Comparison of ENCODE assay signal across 15 mouse cellular contexts in genomic region chr2:157607542-157608236, GRCm38 (mm10). TPM values are rescaled to one million over a fixed set of nuclear protein-coding genes. Genes with fewer than 3 reads are reported as not detected.
DNase-seq lines count a peak whose midpoint lies in the region; ATAC-seq and TF ChIP-seq lines count a peak whose summit lies in the region.
"Had no signal": no experiment of that assay in that cellular context is flagged by ENCODE, and none has a peak within 500 bp of the region (broad histone marks: within the 10 kb centered on the region; RNA-seq: fewer than 3 reads in every experiment).

No protein-coding gene starts in this region.

- no peak for TF ChIP-seq CTCF in hindbrain, postnatal 0 days (IDR thresholded peaks at IDR 0.05; ENCODE audit: low read depth)

- H3K9ac ChIP-seq in hindbrain, postnatal 0 days (replicated peaks; ENCODE audit: low read length) = no peak overlapping the region
- H3K9ac ChIP-seq in midbrain, embryonic 11.5 days (ENCODE audit: low read length) = no peak overlapping the region
- no peak overlapping the region for H3K9ac ChIP-seq in hindbrain, embryonic 16.5 days (ENCODE audit: low read depth, low read length)
- H3K9ac ChIP-seq in neural tube, embryonic 14.5 days (replicated peaks; ENCODE audit: low read depth, low read length) = no peak overlapping the region
- H3K9ac ChIP-seq: liver, embryonic 13.5 days had no signal

- no peak for ATAC-seq in hindbrain, postnatal 0 days
- no peak for ATAC-seq in midbrain, embryonic 11.5 days (ENCODE audit: low FRiP score)
- ATAC-seq in hindbrain, embryonic 16.5 days = peak; percentile 28; the same call in 1 of the 2 replicates
- ATAC-seq in neural tube, embryonic 14.5 days (ENCODE audit: low read depth) = peak; percentile 35; the same call in 1 of the 2 replicates
- no peak for ATAC-seq in megakaryocyte-erythroid progenitor cell, adult 5-6 weeks (replicated peaks; ENCODE audit: low FRiP score, low TSS enrichment, poor library complexity, severe bottlenecking)
- ATAC-seq: Patski had no signal

- H3K27me3 ChIP-seq in hindbrain, embryonic 10.5 days (ENCODE audit: insufficient read depth, poor library complexity, severe bottlenecking) = peaks cover 21% of the 10 kb centered on the region
- no peaks in the 10 kb centered on the region for H3K27me3 ChIP-seq in hindbrain, postnatal 0 days (ENCODE audit: insufficient read depth, low read length)
- peaks cover 32% of the 10 kb centered on the region for H3K27me3 ChIP-seq in midbrain, embryonic 10.5 days (ENCODE audit: low read depth, poor library complexity, severe bottlenecking)
- no peaks in the 10 kb centered on the region for H3K27me3 ChIP-seq in midbrain, embryonic 11.5 days (ENCODE audit: control insufficient read depth, insufficient read depth, low read length)
- no peaks in the 10 kb centered on the region for H3K27me3 ChIP-seq in hindbrain, embryonic 16.5 days (replicated peaks; ENCODE audit: control insufficient read depth, insufficient read depth, low read length)
- H3K27me3 ChIP-seq in neural tube, embryonic 14.5 days (ENCODE audit: control insufficient read depth, insufficient read depth, low read length) = no peaks in the 10 kb centered on the region

- peak overlapping the region; percentile 71 for H3K27ac ChIP-seq in hindbrain, embryonic 10.5 days
- no peak overlapping the region for H3K27ac ChIP-seq in hindbrain, postnatal 0 days
- H3K27ac ChIP-seq in midbrain, embryonic 10.5 days (replicated peaks) = peak overlapping the region; percentile 39; the same call in 1 of the 2 replicates
- H3K27ac ChIP-seq in midbrain, embryonic 11.5 days (ENCODE audit: low read depth, low read length) = no peak overlapping the region
- no peak overlapping the region for H3K27ac ChIP-seq in hindbrain, embryonic 16.5 days (ENCODE audit: low read depth, low read length)
- H3K27ac ChIP-seq in neural tube, embryonic 14.5 days (ENCODE audit: low read depth, low read length) = peak overlapping the region; percentile 60; the same call in 1 of the 2 replicates
- H3K27ac ChIP-seq: liver, embryonic 13.5 days had no signal

- H3K36me3 ChIP-seq in hindbrain, embryonic 10.5 days = no peaks in the 10 kb centered on the region
- H3K36me3 ChIP-seq in hindbrain, postnatal 0 days (ENCODE audit: insufficient read depth, low read length) = no peaks in the 10 kb centered on the region
- no peaks in the 10 kb centered on the region for H3K36me3 ChIP-seq in midbrain, embryonic 10.5 days
- no peaks in the 10 kb centered on the region for H3K36me3 ChIP-seq in midbrain, embryonic 11.5 days (ENCODE audit: control insufficient read depth, insufficient read depth, low read length)
- no peaks in the 10 kb centered on the region for H3K36me3 ChIP-seq in hindbrain, embryonic 16.5 days (ENCODE audit: control insufficient read depth, insufficient read depth, low read length)
- H3K36me3 ChIP-seq in neural tube, embryonic 14.5 days (ENCODE audit: control insufficient read depth, insufficient read depth, low read length) = no peaks in the 10 kb centered on the region
- H3K36me3 ChIP-seq: liver, embryonic 13.5 days had no signal

- no peak overlapping the region for H3K4me3 ChIP-seq in hindbrain, embryonic 10.5 days
- no peak overlapping the region for H3K4me3 ChIP-seq in hindbrain, postnatal 0 days (ENCODE audit: low read length)
- no peak overlapping the region for H3K4me3 ChIP-seq in midbrain, embryonic 10.5 days
- no peak overlapping the region for H3K4me3 ChIP-seq in midbrain, embryonic 11.5 days (ENCODE audit: low read depth, low read length)
- no peak overlapping the region for H3K4me3 ChIP-seq in hindbrain, embryonic 16.5 days (ENCODE audit: low read length)
- no peak overlapping the region for H3K4me3 ChIP-seq in neural tube, embryonic 14.5 days (ENCODE audit: low read depth, low read length)
- H3K4me3 ChIP-seq: liver, embryonic 13.5 days had no signal

- DNase-seq in hindbrain, embryonic 10.5 days (ENCODE audit: low spot score) = peak; percentile 15
- no peak for DNase-seq in hindbrain, postnatal 0 days (ENCODE audit: low spot score)
- DNase-seq in midbrain, embryonic 10.5 days (ENCODE audit: low spot score) = no peak
- DNase-seq in midbrain, embryonic 11.5 days (ENCODE audit: low spot score, missing footprints) = no peak
- no peak for DNase-seq in left cerebral cortex, adult 8-10 months (ENCODE audit: low spot score in 2 of 2)
- DNase-seq: adrenal gland, postnatal 10 days; cerebellum, adult 2 months; gastrocnemius, postnatal 25 days; heart, postnatal 14 days; liver, embryonic 13.5 days; right cerebral cortex, postnatal 14 days had no signal

- H3K4me1 ChIP-seq in hindbrain, embryonic 10.5 days (replicated peaks) = peaks cover 28% of the 10 kb centered on the region
- 0 out of 2 replicates have a peak, but pooled peaks cover 3% of the 10 kb centered on the region for H3K4me1 ChIP-seq in hindbrain, postnatal 0 days (ENCODE audit: insufficient read depth, low read length)
- H3K4me1 ChIP-seq in midbrain, embryonic 10.5 days = peaks cover 30% of the 10 kb centered on the region
- 0 out of 2 replicates have a peak, but pooled peaks cover 2% of the 10 kb centered on the region for H3K4me1 ChIP-seq in midbrain, embryonic 11.5 days (ENCODE audit: control insufficient read depth, insufficient read depth, low read length)
- no peaks in the 10 kb centered on the region; the same call in 1 of the 2 replicates for H3K4me1 ChIP-seq in hindbrain, embryonic 16.5 days (ENCODE audit: control insufficient read depth, insufficient read depth, low read depth, low read length)
- H3K4me1 ChIP-seq in neural tube, embryonic 14.5 days (ENCODE audit: control insufficient read depth, insufficient read depth, low read length) = peaks cover 15% of the 10 kb centered on the region; the same call in 1 of the 2 replicates
- H3K4me1 ChIP-seq: liver, embryonic 13.5 days had no signal

- no peak overlapping the region for H3K4me2 ChIP-seq in hindbrain, postnatal 0 days (ENCODE audit: low read depth, low read length)
- no peak overlapping the region for H3K4me2 ChIP-seq in midbrain, embryonic 11.5 days
- H3K4me2 ChIP-seq in hindbrain, embryonic 16.5 days (ENCODE audit: low read length) = no peak overlapping the region
- H3K4me2 ChIP-seq in neural tube, embryonic 14.5 days (ENCODE audit: low read depth, low read length) = no peak overlapping the region
- H3K4me2 ChIP-seq: liver, embryonic 13.5 days had no signal

- no peaks in the 10 kb centered on the region for H3K9me3 ChIP-seq in hindbrain, embryonic 10.5 days
- no peaks in the 10 kb centered on the region for H3K9me3 ChIP-seq in hindbrain, postnatal 0 days (ENCODE audit: low read length)
- no peaks in the 10 kb centered on the region for H3K9me3 ChIP-seq in midbrain, embryonic 10.5 days (replicated peaks)
- H3K9me3 ChIP-seq in midbrain, embryonic 11.5 days (ENCODE audit: control insufficient read depth, low read length) = no peaks in the 10 kb centered on the region
- no peaks in the 10 kb centered on the region for H3K9me3 ChIP-seq in hindbrain, embryonic 16.5 days (ENCODE audit: control insufficient read depth, low read length)
- no peaks in the 10 kb centered on the region for H3K9me3 ChIP-seq in neural tube, embryonic 14.5 days (ENCODE audit: control insufficient read depth, low read length)
- H3K9me3 ChIP-seq: liver, embryonic 13.5 days had no signal

- WGBS in hindbrain, embryonic 10.5 days = 62% methylated on average over 9 of the region's 9 CpGs
- 48% methylated on average over 9 of the region's 9 CpGs for WGBS in hindbrain, postnatal 0 days
- WGBS in midbrain, embryonic 10.5 days = 66% methylated on average over 9 of the region's 9 CpGs
- WGBS in midbrain, embryonic 11.5 days = 67% methylated on average over 9 of the region's 9 CpGs
- WGBS in hindbrain, embryonic 16.5 days = 32% methylated on average over 9 of the region's 9 CpGs
- 24% methylated on average over 9 of the region's 9 CpGs for WGBS in neural tube, embryonic 14.5 days

RNA-seq across cellular contexts. Expression of gene Blcap, which starts 36.6 kb away (rescaled TPM):
- 78.4 and 100.0 TPM in 2 replicates for polyA plus RNA-seq in hindbrain, embryonic 10.5 days (2016; fragmentation: Nextera tagmentation; extraction: Ambion mirVana)
- total RNA-seq in hindbrain, postnatal 0 days (2014; rRNA removed) = 207 and 253 TPM in 2 replicates
- 263 and 284 TPM in 2 replicates for polyA plus RNA-seq in hindbrain, postnatal 0 days (2015; fragmentation: Nextera tagmentation; extraction: Ambion mirVana)
- 76.4 and 103 TPM in 2 replicates for polyA plus RNA-seq in midbrain, embryonic 10.5 days (2016; fragmentation: Nextera tagmentation; extraction: Ambion mirVana)
- polyA plus RNA-seq in midbrain, embryonic 11.5 days (2014; fragmentation: Nextera tagmentation; extraction: Ambion mirVana) = 110 and 117 TPM in 2 replicates
- polyA plus RNA-seq in hindbrain, embryonic 16.5 days (2015; fragmentation: Nextera tagmentation; extraction: Ambion mirVana) = 288 and 298 TPM in 2 replicates
- 244 and 299 TPM in 2 replicates for polyA plus RNA-seq in neural tube, embryonic 14.5 days (2014; fragmentation: Nextera tagmentation; extraction: Ambion mirVana)
- total RNA-seq in left cerebral cortex, adult 8-10 months (2022) = 100 to 1,000 TPM; 117 to 129 (median 119) TPM
- 22.9 and 26.2 TPM in 2 replicates for total RNA-seq in megakaryocyte-erythroid progenitor cell, adult 5-6 weeks (2014; fragmentation: Nextera tagmentation)
- 14.6 and 16.3 TPM in 2 replicates for total RNA-seq in megakaryocyte-erythroid progenitor cell, adult 5-6 weeks (2017)

RNA-seq across cellular contexts. Expression of gene Nnat, which starts 47.8 kb away (rescaled TPM):
- 1,503 and 2,739 TPM in 2 replicates for polyA plus RNA-seq in hindbrain, embryonic 10.5 days (2016; fragmentation: Nextera tagmentation; extraction: Ambion mirVana)
- 8,203 and 10,251 TPM in 2 replicates for total RNA-seq in hindbrain, postnatal 0 days (2014; rRNA removed)
- polyA plus RNA-seq in hindbrain, postnatal 0 days (2015; fragmentation: Nextera tagmentation; extraction: Ambion mirVana) = 5,188 and 5,840 TPM in 2 replicates
- polyA plus RNA-seq in midbrain, embryonic 10.5 days (2016; fragmentation: Nextera tagmentation; extraction: Ambion mirVana) = 1,354 and 2,071 TPM in 2 replicates
- 1,391 and 1,438 TPM in 2 replicates for polyA plus RNA-seq in midbrain, embryonic 11.5 days (2014; fragmentation: Nextera tagmentation; extraction: Ambion mirVana)
- 6,388 and 6,390 TPM in 2 replicates for polyA plus RNA-seq in hindbrain, embryonic 16.5 days (2015; fragmentation: Nextera tagmentation; extraction: Ambion mirVana)
- polyA plus RNA-seq in neural tube, embryonic 14.5 days (2014; fragmentation: Nextera tagmentation; extraction: Ambion mirVana) = 2,798 and 3,566 TPM in 2 replicates
- total RNA-seq in left cerebral cortex, adult 8-10 months (2022) = 100 to 1,000 TPM; 199 to 269 (median 247) TPM
- not detected in 2 replicates for total RNA-seq in megakaryocyte-erythroid progenitor cell, adult 5-6 weeks (2014; fragmentation: Nextera tagmentation)
- total RNA-seq in megakaryocyte-erythroid progenitor cell, adult 5-6 weeks (2017) = not detected in 2 replicates

Comparison
In these comparisons a context has a peak if more than half of its experiments do, and no peak if none do; other contexts are left out.
1. H3K27ac ChIP-seq: peak in hindbrain, embryonic 10.5 days (single experiment), midbrain, embryonic 10.5 days (single experiment) and neural tube, embryonic 14.5 days (single experiment); none in hindbrain, postnatal 0 days (single experiment), midbrain, embryonic 11.5 days (single experiment) and hindbrain, embryonic 16.5 days (single experiment).
2. ATAC-seq: peak in hindbrain, embryonic 16.5 days (single experiment) and neural tube, embryonic 14.5 days (single experiment); none in hindbrain, postnatal 0 days (single experiment), midbrain, embryonic 11.5 days (single experiment) and megakaryocyte-erythroid progenitor cell, adult 5-6 weeks (single experiment).